Mouse (Mus musculus): Measurements from ENCODE around the gene Abhd18.
"Not testable (repeated sequence)": the region's sequence is repeated elsewhere in the genome, so short reads cannot be mapped to it uniquely, and the experiment has no call there.

Abhd18 gene

DNA sequence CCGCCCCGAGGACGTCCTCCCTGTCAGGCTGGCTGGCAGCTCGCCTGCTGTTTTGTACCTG, at the start of gene Abhd18:
Abhd18 (plus strand) TSS at position 14 of the 61 bp plus-strand sequence.
- DNase-seq: not testable (repeated sequence)

DNA sequence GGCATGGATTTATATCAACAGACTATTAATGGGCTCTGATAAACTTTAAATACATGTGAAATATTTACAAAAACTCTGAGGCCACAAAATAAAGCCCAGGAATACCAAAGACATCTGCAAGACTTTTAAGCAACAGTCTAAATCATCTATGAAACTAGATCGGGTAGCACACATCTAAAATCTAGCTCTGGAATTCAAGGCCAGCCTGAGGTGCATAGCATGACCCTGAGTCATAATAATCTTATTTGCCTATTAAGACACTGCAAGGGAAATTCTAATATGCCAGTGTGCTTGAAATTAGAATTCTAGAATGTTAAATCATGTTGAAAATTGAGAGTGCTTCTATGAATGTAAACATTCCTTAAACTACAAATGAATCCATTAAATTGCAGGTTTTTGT, 48.7 kb upstream of the Abhd18 start:
- no peak for DNase-seq

DNA sequence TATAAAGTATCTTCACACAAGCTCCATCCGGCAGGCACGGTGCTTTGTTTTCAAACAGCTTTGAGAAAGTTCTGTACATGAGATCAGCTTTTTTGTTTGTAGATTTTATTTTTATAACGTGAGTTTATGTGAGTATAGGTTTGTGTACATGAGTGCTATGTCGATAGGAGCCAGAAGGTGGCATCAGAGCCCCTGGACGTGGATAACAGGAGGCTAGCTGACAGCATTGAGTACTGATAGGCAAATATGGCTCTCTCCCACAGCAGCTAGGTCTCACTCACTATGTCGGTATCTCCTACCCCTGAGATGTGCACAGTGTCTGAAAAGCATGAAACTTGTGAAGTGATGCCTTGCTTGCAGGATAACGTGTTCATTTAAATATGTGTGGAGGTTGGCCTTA, 48.3 kb upstream of the Abhd18 start:
- DNase-seq: no peak

DNA sequence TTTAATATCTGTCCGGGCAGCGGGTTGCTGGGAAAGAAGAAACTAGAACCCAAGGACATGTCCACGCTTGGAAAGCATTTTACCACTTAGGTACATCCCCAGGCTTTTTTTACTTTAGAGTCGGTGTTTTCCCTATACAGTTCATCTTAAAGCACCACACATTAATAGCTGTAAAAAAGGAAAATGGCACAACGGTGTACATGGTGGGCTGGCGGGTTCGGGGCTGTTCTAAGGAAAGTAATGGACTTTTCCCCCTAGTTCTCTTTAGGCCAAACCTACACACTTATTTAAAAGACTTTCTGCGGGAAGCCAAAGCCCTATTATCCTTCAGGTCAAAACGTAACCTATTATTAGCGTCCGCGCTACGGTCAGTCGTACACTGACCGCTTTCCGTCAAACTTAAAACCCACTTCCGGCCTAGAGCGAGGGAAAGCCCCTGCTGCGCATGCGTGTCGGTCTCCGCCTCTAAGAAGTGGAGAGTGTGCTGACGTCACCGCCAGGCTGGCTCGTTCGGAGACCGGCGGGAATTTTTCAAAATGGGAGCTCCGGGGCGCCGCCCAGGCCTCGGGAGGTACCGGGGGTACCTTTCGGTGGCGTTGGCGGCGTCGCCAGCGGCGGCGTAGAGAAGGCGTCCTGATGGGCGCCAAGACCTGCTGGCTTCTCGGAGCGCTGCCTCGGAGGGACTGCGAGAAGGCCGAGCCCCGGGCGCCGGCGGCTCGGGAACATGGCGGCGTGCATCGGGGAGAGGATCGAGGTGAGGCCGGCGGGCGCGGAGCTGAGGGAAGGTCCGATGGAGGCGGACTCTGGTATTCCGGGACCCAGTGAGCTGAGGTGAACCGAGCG, 47.0 kb upstream of the Abhd18 start, which contains the start of gene Plk4:
Plk4 (plus strand) TSS at position 490 of the 843 bp plus-strand sequence.
- DNase-seq: peak; percentile 99

DNA sequence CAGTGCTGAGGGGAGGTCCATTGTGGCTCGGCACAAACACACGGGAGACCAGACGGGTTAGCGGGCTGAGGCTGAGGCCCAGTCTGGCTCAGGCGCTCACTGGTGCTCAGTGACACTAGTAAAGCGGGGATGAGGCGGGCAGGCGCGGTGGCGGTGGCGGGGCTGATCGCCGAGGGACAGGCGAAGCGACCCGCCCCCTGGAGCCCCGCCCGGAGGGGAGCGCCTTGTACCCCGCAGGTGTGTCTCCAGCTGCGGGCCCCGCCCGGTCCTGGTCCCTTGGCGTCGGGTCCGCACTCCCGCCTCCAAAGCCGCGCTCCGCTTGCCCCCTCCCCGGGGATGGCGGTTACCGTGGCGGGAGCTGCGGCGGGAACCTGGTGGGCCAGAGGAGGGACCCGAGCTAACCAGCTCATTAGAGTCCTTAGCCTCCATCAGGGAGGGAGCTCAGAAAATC, 46.4 kb upstream of the Abhd18 start:
- DNase-seq: no peak

DNA sequence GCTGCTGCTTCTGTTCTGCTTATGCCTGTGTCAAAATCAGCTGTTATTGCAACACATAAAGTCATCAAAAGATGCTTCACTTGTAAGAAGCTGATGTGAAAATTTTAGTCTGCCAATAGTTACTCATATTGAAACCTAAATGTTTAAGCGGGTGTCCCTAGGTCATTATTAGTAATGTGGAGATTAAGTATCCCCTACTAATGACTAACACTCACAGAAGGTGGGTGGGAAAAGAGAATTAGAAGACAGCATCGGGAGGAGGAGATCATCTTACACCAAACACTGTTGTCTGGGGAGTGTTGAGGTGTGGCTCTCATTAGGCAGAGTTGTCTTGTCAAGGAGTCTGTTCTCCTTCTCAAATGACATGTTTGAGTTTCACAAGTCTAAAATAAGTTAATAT, 39.9 kb upstream of the Abhd18 start:
- DNase-seq: no peak

DNA sequence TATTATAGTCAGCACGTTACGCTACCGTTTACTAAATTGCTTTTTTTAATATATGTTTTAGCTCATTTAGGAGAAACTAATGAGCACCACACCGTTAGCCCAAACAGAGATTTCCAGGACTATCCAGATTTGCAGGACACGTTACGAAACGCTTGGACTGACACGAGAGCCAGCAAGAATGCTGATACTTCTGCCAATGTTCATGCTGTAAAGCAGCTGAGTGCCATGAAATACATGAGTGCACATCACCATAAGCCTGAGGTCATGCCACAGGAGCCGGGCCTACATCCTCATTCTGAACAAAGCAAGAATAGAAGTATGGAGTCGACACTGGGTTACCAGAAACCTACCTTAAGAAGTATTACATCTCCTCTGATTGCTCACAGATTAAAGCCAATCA, 38.1 kb upstream of the Abhd18 start:
- DNase-seq: peak; percentile 78

DNA sequence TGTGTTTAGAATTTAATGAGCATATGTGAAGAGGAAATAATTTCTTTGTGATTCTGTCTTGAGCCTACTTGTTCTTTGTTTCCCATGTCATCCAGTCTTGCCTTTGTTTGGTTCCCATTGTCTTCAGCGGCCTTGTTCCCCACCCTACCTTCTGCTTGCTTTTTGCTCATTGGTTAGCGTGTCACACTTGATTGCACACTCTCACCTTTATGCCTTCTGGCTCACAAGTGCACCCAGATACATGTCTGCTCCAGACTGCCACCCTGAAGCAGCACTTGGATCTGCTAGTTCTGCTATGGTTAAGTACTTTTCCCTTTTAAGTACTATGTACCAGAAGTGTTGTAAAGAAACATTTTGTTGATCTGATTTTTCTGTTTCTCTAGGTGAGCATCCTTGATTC, 36.9 kb upstream of the Abhd18 start:
- peak; percentile 55 for DNase-seq

DNA sequence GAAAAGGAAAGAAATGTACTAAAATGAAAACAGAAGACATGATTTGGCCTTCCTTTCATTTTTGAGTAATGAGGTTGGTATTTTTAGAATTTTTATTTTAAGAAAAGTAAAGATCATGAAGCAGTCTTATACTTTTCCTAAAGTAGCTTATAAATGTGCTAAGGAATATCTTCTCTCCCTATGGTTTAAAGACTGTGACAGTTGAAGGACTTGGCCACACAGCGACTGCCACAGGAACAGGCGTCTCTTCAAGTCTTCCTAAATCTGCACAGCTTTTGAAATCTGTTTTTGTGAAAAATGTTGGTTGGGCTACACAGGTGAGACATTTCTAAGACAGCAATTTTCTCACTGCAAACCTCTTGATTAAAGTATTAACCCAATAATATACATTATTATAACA, 33.5 kb upstream of the Abhd18 start:
- no peak for DNase-seq

DNA sequence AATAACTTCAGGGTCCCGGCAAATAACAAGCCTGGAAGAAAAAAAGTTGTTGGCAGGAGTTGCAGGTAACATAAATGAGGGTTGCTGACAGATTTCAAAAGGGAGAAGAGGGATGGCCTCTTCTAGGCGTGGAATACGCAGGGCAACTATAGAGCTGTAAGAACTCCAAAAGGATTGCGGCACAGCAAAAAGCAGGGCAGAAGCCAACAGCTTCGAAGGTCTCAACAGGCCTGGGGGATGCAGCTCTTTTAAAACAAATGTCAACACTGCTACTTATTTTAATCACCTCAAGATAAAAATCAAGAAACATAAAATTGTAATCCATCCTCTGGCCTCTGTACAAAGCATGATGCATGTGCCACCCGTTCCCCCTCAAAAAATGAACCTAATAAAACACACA, 1.2 kb upstream of the Abhd18 start:
- DNase-seq: peak; percentile 73

DNA sequence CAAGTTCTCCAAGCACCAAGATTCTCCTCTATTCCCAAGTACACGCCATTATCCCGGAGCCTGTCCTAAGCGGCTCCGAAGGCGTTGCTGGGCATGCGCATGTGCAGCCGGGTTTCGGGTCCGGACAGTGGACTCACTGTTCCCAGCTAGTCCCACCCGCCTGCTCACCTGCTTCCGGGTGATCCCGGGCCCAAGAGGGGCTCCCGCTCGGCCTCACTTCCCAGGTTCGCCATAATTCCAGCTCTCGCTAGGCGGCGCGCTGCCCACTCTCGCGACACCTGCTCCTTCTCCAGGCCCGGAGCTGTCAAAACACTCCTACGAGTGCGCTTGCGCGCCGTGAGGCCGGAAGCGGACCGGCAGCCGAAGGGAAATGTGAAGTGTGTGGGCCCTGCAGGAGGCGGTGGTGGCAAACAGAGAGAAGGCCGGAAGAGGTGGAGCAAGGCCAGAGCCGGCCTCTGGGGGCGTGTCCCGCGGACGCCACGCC, 255 bp upstream of the Abhd18 start, which contains the start of gene Mfsd8:
Mfsd8 (minus strand) TSS at position 414 of the 484 bp plus-strand sequence.
- peak; percentile 100 for DNase-seq

DNA sequence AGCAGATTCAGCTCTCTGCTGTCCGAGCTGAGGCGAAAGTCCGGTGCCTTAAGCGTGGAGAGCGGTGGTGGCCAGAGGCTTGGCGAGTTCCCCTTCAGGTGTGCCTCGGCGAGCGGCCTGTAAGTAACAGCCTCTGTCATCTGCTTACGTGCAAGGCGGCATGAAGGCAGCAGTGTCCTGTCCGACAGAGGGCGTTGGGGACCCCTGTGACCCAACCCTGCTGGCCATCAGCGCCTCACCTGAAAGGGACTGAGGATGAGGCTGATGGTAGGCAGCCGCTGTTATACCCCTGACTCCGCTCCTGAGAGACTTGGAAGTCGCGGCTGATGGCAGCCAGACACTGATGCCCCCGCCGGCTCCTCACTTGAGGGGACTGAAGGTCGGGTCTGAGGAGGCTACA, 248 bp downstream of the Abhd18 start:
- DNase-seq: peak; percentile 97

DNA sequence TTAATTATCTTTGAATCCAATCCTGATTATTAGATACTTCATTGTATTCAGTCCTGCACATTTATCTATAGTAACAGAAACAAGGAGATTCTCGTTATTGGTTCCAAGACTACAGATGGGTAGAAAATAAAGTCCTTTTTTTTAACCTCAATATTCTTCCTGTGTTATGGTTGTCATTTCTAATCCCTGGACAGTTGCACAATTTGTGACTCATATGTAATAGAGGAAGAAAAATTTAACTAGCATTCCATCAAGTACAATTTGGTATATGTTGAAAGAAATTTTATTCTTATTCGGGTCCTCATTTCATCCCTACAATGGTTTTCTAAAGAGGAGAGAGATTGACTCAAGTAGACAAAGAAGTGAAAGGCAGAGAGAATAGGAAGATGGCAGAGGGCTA, 1.2 kb downstream of the Abhd18 start:
- not testable (repeated sequence) for DNase-seq

DNA sequence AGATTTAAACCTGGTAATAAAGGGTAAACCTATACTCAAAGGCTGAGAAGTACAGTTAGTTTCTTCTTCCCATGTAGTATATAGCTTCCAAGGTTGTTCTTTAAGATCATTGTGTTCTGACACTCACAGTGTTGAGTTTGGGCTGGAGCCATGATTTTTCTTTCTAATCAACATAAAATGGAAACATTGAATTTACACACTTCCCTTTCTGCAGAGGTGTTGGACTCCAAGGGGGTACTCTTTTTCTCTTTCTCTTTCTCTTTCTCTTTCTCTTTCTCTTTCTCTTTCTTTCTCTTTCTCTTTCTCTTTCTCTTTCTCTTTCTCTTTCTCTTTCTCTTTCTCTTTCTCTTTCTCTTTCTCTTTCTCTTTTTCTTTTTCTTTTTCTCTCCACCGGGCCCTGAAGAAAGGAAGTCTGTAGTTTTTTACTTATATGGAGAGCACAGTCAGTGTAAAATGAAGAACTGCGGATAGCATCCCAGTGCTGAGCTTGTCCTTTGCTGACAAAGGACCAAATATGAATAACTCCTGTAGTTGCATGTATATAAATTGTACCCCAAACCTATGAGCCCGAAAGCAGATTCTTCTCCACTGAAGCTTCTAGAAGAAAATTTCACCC, 6.5 kb downstream of the Abhd18 start:
- peak; percentile 17 for DNase-seq

DNA sequence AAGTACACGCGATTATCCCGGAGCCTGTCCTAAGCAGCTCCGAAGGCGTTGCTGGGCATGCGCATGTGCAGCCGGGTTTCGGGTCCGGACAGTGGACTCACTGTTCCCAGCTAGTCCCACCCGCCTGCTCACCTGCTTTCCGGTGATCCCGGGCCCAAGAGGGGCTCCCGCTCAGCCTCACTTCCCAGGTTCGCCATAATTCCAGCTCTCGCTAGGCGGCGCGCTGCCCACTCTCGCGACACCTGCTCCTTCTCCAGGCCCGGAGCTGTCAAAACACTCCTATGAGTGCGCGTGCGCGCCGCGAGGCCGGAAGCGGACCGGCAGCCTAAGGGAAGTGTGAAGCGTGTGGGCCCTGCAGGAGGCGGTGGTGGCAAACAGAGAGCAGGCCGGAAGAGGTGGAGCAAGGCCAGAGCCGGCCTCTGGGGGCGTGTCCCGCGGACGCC, 47.1 kb downstream of the Abhd18 start:
- DNase-seq: peak; percentile 100

DNA sequence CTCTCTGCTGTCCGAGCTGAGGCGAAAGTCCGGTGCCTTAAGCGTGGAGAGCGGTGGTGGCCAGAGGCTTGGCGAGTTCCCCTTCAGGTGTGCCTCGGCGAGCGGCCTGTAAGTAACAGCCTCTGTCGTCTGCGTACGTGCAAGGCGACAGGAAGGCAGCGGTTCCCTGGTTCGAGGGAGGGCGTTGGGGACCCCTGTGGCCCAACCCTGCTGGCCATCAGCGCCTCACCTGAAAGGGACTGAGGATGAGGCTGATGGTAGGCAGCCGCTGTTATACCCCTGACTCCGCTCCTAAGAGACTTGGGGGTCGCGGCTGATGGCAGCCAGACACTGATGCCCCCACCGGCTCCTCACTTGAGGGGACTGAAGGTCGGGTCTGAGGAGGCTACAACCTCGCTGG, 47.6 kb downstream of the Abhd18 start:
- DNase-seq: not testable (repeated sequence)

DNA sequence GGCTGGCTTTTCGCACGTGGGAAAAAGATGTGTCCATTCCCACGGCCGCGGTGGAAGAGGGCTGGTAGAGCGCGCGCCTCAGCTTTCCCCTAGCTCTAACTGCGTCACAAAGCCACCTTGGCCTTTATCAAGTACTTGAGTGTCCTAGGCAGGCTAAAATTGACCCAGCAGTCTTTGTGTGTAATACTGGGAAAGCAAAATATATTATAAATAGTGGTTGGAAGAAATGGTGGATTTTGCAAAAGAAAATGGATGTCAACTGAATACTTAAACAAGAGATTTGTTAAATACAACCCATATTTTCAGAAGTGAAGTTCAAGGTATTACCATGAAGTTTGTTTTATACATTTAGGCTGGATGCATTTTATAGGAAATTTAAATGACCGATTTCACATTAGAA, 55.7 kb downstream of the Abhd18 start, which contains the start of gene 1700034I23Rik:
1700034I23Rik (minus strand) TSS at position 101 of the 400 bp plus-strand sequence.
- DNase-seq: not testable (repeated sequence)

DNA sequence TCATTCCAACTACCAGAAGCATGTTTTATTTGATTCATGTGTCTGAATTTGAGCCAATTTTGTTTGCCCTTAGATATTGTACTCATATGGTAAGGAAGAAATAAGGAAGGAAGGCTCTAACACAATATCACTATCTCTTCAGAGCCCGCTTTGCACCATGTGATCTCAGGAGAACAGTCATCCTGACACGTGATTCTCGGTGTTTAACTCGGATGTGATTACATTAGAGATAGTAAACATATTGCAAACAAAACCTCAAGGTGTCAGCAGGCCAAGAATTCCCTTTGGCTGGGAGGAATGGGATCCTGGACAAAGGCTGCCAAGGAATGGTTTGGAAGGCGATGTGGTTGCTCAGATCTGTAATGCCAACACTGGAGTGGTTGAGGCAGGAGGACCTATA, 91.4 kb downstream of the Abhd18 start:
- DNase-seq: peak; percentile 75

DNA sequence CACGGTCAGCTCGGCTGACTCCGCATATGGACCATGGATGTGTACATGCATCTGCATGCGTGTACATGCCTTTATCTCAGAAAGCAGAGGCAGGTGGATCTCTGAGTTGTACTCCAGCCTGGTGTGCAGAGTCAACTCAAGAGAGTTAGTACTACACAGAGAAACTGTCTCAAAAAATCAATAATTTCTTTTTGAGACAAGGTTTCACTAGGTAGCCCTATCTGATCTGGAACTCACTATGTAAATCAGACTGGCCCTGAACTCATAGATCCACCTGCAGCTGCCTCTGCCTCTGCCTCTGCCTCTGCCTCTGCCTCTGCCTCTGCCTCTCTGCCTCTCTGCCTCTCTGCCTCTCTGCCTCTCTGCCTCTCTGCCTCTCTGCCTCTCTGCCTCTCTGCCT, 91.8 kb downstream of the Abhd18 start:
- DNase-seq: no peak

DNA sequence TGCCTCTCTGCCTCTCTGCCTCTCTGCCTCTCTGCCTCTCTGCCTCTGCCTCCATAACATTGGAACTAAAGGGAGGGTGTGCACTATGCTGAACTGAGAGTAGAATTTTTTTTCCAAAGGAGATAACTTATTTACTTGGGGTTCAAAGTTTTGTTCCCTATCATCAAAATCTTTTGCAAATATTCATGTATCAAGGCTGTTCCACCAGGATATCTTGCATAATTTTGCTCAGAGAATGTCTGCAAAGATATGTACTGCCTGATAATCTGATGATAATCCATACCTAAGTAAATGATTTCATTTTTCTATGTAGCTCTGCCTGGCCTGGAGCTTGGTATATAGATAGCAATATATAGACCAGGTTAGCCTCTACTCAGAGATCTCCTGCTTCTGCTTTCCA, 92.2 kb downstream of the Abhd18 start:
- DNase-seq: no peak

DNA sequence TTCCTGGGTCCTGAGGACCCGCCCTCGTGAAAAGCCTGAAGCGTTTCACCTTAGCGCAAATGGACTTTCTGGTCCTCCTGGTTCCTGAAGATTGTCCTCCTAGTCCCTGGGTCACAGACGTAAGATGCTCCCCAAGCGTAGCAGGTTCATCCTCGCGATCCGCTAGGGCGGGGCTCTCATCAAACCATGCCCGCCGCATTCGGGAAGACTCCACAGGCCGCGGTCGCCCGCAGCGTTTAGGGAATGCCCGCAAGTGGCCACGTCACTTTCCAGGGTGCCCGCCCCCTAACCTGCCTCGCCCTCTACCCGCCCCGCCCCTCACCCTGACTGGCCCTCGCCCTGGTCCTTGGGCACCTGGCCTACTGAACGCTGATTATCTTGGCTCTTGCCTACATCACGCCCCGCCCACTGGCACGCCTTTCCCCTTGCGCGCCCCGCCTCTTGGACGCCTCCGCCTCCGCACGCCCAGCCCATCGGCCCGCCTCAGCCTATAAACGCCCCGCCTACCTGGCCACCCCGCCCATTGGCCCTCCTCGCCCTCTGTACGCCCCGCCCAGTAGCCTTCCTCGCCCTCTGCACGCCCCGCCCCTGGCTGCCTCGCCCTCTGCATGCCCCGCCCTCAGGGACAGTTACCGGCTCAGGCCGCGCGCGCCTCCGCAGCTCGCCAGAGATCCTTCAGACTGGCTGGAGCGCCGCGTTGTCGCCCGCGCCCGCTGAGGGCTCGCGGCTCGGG, 102.6 kb downstream of the Abhd18 start, which contains the start of gene Larp1b:
Larp1b (plus strand) TSS at position 659 of the 733 bp plus-strand sequence.
- peak; percentile 100 for DNase-seq

DNA sequence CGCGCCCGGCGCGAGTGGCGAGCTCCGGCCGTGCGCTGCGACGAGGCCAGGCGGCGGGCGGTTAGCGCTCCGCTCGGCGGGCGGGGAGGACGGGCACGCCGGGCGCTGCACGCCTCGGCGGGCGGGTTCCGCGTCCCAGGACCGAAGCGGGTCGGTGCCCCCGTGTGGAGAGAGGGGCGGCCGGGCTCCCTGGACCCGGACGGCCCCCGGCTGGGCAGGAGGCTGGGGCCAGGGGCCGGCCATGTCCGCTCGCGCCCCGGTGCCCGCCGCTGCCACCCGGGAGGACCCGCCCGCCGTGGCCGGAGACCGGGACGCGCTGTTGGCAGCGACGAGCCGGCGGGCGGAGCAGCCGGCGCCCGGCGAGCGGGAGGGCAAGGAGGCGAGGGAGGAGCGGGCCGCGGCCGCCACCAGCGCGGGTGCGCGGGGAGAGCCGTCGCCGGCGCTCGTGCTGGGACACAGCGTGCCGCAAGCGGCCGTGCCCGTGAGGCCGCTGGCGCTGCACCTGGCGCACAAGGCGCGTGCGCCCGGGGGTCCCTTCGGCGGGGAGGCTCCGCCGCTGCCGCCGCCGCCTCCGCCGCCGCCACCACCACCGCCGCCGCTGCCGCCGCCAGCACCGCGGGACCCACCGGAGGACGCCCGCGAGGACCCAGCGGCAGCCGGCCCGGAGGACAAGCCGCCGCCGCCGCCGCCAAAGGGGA, 103.3 kb downstream of the Abhd18 start:
- no peak for DNase-seq

DNA sequence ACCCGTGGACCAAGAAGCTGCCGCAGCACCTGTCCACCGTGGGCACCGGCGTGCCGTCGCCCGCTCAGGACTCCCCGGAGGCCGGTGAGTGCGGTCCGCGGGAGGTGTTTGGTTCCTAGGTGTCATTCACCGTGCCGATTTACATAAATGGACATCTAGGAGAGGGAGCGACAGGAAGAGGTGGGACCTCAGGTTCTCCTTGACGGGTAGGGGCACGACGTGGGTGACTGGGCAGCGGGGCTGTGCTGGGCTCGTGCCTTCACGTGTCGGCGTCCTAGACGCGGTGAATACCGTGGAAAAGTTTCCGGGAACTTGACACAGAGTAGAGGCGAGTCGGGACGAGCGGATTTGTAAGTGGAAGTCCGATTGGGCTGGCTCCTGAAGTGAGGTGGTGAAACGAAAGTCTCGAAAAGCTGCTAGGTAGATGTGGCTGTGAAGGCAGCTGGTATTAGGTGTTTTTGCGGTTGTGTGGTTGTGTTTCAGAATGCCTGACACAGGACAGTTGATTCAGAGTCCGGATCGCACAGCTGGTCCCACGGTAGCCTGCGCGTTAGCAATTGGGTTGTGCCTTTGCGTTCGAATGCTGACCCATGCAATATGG, 103.9 kb downstream of the Abhd18 start:
- DNase-seq: peak; percentile 97

Measured in heart, adult 11 months (tissue).